Mouse (Mus musculus) testis, adult 2 months (tissue): ENCODE results near the gene Rad50. TPM values are rescaled to one million over a fixed set of nuclear protein-coding genes. Genes with fewer than 3 reads are reported as not detected.

Source experiments
- H3K27ac ChIP-seq: fragments of 200-500 bp; 2 replicates; pipeline ENCODE4 v1.5.1; 2012; ENCODE audit warnings: low read depth, low read length; ENCODE audit not compliant: control insufficient read depth, insufficient read depth
- H3K27me3 ChIP-seq: fragments of 200-500 bp; 2 replicates; pipeline ENCODE4 v1.6.1; 2012; ENCODE audit warnings: mild to moderate bottlenecking, low read length, moderate library complexity; ENCODE audit not compliant: control insufficient read depth, insufficient read depth
- H3K36me3 ChIP-seq: fragments of 200-500 bp; 2 replicates; pipeline ENCODE4 v1.6.1; 2012; ENCODE audit warnings: mild to moderate bottlenecking, low read length; ENCODE audit not compliant: control insufficient read depth, insufficient read depth
- H3K4me1 ChIP-seq: fragments of 200-500 bp; 2 replicates; pipeline ENCODE4 v1.6.1; 2012; ENCODE audit warnings: low read length; ENCODE audit not compliant: control insufficient read depth, insufficient read depth
- H3K4me3 ChIP-seq: fragments of 200-500 bp; 2 replicates; pipeline ENCODE4 v1.5.1; 2012; ENCODE audit warnings: low read depth, mild to moderate bottlenecking, low read length, moderate library complexity, mixed read lengths; ENCODE audit not compliant: control insufficient read depth
- CTCF ChIP-seq: fragments of 200-500 bp; IDR thresholded peaks from 2 replicates; pipeline ENCODE4 v1.5.1; 2012; ENCODE audit warnings: low read depth, mild to moderate bottlenecking, inconsistent platforms, low read length, moderate library complexity; ENCODE audit not compliant: control insufficient read depth, insufficient read depth, insufficient replicate concordance
- POLR2A ChIP-seq: fragments of 200-500 bp; IDR thresholded peaks from 2 replicates; pipeline ENCODE4 v1.6.1; 2012; ENCODE audit warnings: low read depth, mild to moderate bottlenecking, inconsistent platforms, low read length, moderate library complexity; ENCODE audit not compliant: control insufficient read depth
- polyA plus RNA-seq: library from polyadenylated mRNA; depleted of rRNA; stranded (reverse); fragments of >200 nt; gene quantifications from 2 replicates; pipeline ENCODE4 v1.2.3, GENCODE M21; 2012

Gene Rad50
- polyA plus RNA-seq, 1 experiment = 3.0 TPM

GRCm38 (mm10) chr11:53732244-53732643 is 25.1 kb upstream of the Rad50 start:
- no peak overlapping the region for H3K4me3 ChIP-seq
- peaks cover 20% of the 10 kb centered on the region for H3K4me1 ChIP-seq
- TF ChIP-seq CTCF (no peak), POLR2A (no peak)
- H3K36me3 ChIP-seq = no peaks in the 10 kb centered on the region
- no peaks in the 10 kb centered on the region for H3K27me3 ChIP-seq
- H3K27ac ChIP-seq = no peak overlapping the region

GRCm38 (mm10) chr11:53731457-53731856 is 24.3 kb upstream of the Rad50 start:
- H3K27me3 ChIP-seq = no peaks in the 10 kb centered on the region
- TF ChIP-seq CTCF = no peak
- no peak for TF ChIP-seq POLR2A
- no peak overlapping the region for H3K27ac ChIP-seq
- peaks cover 12% of the 10 kb centered on the region for H3K4me1 ChIP-seq
- no peaks in the 10 kb centered on the region for H3K36me3 ChIP-seq
- no peak overlapping the region for H3K4me3 ChIP-seq

- TF ChIP-seq POLR2A (no peak), CTCF (no peak)
- H3K36me3 ChIP-seq = no peaks in the 10 kb centered on the region
- no peak within 1 kb of the TSS for H3K27ac ChIP-seq
- no peak within 1 kb of the TSS for H3K4me3 ChIP-seq
- H3K4me1 ChIP-seq = no peaks in the 10 kb centered on the region
- no peaks in the 10 kb centered on the region for H3K27me3 ChIP-seq
These were observed 13.6 kb upstream of the Rad50 start, which contains the start of gene Il5 for GRCm38 (mm10) chr11:53720715-53721114. TSS of gene Il5 (plus strand) at chr11:53720794.

DNA sequence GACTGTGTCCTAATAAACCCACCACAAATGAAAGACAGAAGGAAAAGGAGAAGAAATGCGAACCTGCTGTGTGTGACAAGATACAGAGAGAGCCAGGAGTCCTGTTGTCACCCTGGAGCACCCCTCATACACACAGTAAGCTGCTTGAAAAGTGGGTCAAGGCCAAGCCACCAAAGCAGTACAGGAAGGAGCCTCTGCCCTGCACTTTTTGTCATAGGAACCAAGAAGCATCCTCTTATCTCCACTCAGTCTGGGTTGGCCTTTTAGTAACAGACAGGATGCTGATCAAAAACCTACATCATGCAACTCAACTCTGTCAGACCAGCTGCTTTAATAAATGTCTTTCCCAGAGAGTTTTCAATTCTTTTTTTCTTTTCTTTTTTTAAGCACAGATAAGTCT is 12.6 kb upstream of the Rad50 start:
- Histone ChIP-seq H3K4me1 (no peaks in the 10 kb centered on the region), H3K27me3 (no peaks in the 10 kb centered on the region), H3K36me3 (no peaks in the 10 kb centered on the region), H3K27ac (no peak overlapping the region), H3K4me3 (no peak overlapping the region)
- no peak for TF ChIP-seq POLR2A

DNA sequence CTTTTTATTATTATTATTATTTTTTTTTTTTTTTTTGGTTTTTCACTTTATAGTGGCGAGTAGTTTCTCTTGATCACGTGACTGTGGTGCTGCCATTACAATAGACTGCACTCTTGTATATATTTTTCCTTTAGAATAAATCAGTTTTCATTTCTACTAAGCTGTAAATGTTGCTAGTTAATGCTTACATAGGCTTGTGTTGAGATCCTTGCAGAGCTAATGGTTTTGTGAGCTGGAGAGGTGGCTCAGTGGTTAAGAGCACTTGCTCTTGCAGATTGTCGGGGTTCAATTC is 545 bp upstream of the Rad50 start:
- Histone ChIP-seq H3K4me1 (peaks cover 2% of the 10 kb centered on the region; the same call in 1 of the 2 replicates), H3K27me3 (no peaks in the 10 kb centered on the region), H3K27ac (no peak overlapping the region), H3K4me3 (peak overlapping the region; percentile 99; the same call in 1 of the 2 replicates), H3K36me3 (no peaks in the 10 kb centered on the region)
- no peak for TF ChIP-seq CTCF
- TF ChIP-seq POLR2A = no peak

DNA sequence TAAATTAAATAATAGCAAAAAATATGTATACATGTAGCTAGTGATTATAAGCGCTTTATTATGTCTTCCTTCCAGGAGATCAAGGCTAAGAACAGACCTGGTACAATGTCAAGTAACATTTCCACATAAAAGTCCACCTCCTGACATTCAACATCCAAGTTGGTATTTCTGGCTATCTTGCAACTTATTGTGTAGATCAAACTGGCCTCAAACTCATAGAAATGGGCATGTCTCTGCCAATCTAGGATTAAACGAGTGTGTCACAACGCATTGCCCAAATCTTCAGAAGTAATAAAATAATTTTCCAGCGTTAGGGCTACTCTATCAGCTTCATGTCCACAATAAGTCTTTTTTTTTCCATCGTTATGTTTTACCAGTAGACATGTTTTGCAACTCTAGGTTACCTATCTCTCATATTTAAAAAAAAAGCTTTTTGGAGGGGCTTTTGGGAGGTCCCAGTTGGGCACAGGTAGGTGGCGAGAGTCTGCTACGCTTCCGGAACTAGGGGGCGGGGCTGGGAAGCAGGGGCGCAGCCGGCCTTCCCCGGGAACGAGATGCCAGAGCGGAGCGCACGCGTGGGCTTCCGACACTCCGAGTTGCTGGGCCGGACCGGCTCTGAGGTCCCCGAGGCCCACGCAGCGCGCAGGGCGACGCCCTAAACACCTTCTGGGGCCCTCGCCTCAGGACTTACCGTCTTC is 734 bp downstream of the Rad50 start:
- H3K4me3 ChIP-seq = peak overlapping the region; percentile 99
- no peaks in the 10 kb centered on the region for H3K36me3 ChIP-seq
- H3K27me3 ChIP-seq = no peaks in the 10 kb centered on the region
- TF ChIP-seq CTCF (no peak), POLR2A (no peak)
- peak overlapping the region; percentile 96 for H3K27ac ChIP-seq
- peaks cover 2% of the 10 kb centered on the region; the same call in 1 of the 2 replicates for H3K4me1 ChIP-seq

- Histone ChIP-seq H3K4me1 (no peaks in the 10 kb centered on the region), H3K36me3 (no peaks in the 10 kb centered on the region; the same call in 1 of the 2 replicates), H3K4me3 (no peak overlapping the region), H3K27ac (no peak overlapping the region), H3K27me3 (no peaks in the 10 kb centered on the region)
- no peak for TF ChIP-seq POLR2A
- TF ChIP-seq CTCF = no peak
These were observed 7.8 kb downstream of the Rad50 start for GRCm38 (mm10) chr11:53699351-53699750.

GRCm38 (mm10) chr11:53698521-53698920 is 8.6 kb downstream of the Rad50 start:
- H3K4me3 ChIP-seq = no peak overlapping the region
- no peaks in the 10 kb centered on the region for H3K4me1 ChIP-seq
- no peaks in the 10 kb centered on the region for H3K27me3 ChIP-seq
- TF ChIP-seq CTCF (no peak), POLR2A (no peak)
- no peak overlapping the region for H3K27ac ChIP-seq
- H3K36me3 ChIP-seq = no peaks in the 10 kb centered on the region; the same call in 1 of the 2 replicates
